Mouse (Mus musculus) heart, embryonic 13.5 days (tissue): Measurements from ENCODE around the gene Grap. TPM values are rescaled to one million over a fixed set of nuclear protein-coding genes. Genes with fewer than 3 reads are reported as not detected.
"Not testable (repeated sequence)": the region's sequence is repeated elsewhere in the genome, so short reads cannot be mapped to it uniquely, and the experiment has no call there.

ENCODE experiments used
- ATAC-seq: fragments of 200-750 bp; cut with Nextera tagmentation; 2 replicates; pipeline ENCODE4 v1.8.0; 2017; ENCODE audit warnings: moderate TSS enrichment; ENCODE audit not compliant: insufficient number of reproducible peaks, low FRiP score, low TSS enrichment; ENCODE audit errors: extremely low read depth
- H3K27ac ChIP-seq: fragments of 300-500 bp; sonication (generic); replicated peaks from 2 replicates; pipeline ENCODE4 v1.5.1; 2015; ENCODE audit warnings: moderate library complexity, mild to moderate bottlenecking, inconsistent platforms
- H3K27me3 ChIP-seq: fragments of 300-500 bp; sonication (generic); replicated peaks from 2 replicates; pipeline ENCODE4 v1.6.1; 2015; ENCODE audit warnings: mild to moderate bottlenecking, inconsistent platforms
- H3K36me3 ChIP-seq: fragments of 300-500 bp; sonication (generic); 2 replicates; pipeline ENCODE4 v1.6.1; 2015; ENCODE audit warnings: mild to moderate bottlenecking, inconsistent platforms
- H3K4me1 ChIP-seq: fragments of 300-500 bp; sonication (generic); 2 replicates; pipeline ENCODE4 v1.6.1; 2015; ENCODE audit warnings: inconsistent platforms
- H3K4me2 ChIP-seq: fragments of 300-500 bp; sonication (generic); 2 replicates; pipeline ENCODE4 v1.6.1; 2015; ENCODE audit warnings: inconsistent platforms, mild to moderate bottlenecking, moderate library complexity
- H3K4me3 ChIP-seq: fragments of 300-500 bp; sonication (generic); 2 replicates; pipeline ENCODE4 v1.5.1; 2015; ENCODE audit warnings: moderate library complexity, mild to moderate bottlenecking, inconsistent platforms
- H3K9ac ChIP-seq: fragments of 300-500 bp; sonication (generic); 2 replicates; pipeline ENCODE4 v1.6.1; 2015; ENCODE audit warnings: inconsistent platforms, mild to moderate bottlenecking, moderate library complexity
- H3K9me3 ChIP-seq: fragments of 300-500 bp; sonication (generic); 2 replicates; pipeline ENCODE4 v1.6.1; 2016; ENCODE audit warnings: inconsistent platforms
- WGBS: fragments of 180-500 bp; shearing (Covaris S2); methylation state at CpG from one replicate; pipeline ENCODE4 v1.1.7; 2015; ENCODE audit warnings: mixed read lengths; 5-methylcytosine and 5-hydroxymethylcytosine counted together
- polyA plus RNA-seq: library from polyadenylated mRNA; unstranded; fragments of >200 nt; fragmentation: Nextera tagmentation; extraction: Ambion mirVana; gene quantifications from 2 replicates; pipeline ENCODE4 v1.2.1, GENCODE M21; 2015

Gene Grap
- polyA plus RNA-seq, 1 experiment from 2014 or later = 11.2 TPM

DNA sequence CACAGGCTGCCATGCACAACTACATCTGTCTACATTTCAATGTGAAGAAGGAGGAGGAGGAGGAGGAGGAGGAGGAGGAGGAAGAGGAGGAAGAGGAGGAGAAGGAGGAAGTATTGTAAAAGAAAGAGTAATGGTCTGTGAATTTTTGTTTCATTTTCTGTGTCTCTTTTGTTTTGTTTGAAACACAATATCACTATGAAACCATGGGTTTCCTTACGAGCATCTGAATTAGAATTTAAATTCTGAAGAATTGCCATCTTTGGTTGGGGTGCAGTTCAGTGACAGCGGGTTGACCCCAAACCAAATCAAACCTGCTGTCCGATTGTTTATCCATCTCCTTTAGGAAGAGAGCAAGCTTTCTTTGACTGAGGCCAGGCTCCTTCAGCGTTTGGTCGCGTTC lies 33.7 kb upstream of the Grap start:
- Histone ChIP-seq H3K9me3 (no peaks in the 10 kb centered on the region), H3K4me1 (peaks cover 43% of the 10 kb centered on the region), H3K4me3 (peak overlapping the region; percentile 53), H3K9ac (peak overlapping the region; percentile 79; the same call in 1 of the 2 replicates), H3K4me2 (peak overlapping the region; percentile 82), H3K36me3 (no peaks in the 10 kb centered on the region), H3K27me3 (no peaks in the 10 kb centered on the region), H3K27ac (no peak overlapping the region)
- 11% methylated on average over 6 of the region's 6 CpGs for WGBS
- ATAC-seq = no peak

DNA sequence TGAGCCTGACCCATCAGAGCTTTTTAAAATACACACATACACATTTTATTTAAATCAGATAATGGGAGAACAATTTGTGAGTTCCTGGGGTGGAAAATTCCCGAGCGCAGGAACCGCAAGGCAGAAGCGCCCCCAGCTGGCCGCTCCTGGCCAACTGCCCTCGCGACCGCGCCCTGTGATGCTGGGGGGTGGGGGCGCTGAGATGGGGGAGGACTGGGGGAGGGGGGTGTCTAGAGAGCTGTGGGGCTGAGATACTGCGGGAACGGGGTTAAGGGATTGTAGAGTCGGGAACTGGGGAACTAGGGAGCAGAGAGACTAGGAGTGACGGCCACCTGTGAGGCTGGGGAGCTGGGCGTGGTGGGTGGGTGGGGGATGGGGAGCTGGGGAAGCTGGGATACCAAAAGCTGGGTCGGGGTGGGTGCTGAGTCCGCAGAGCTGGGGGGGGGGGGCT lies 33.2 kb upstream of the Grap start:
- no peaks in the 10 kb centered on the region for H3K36me3 ChIP-seq
- ATAC-seq = no peak
- peak overlapping the region; percentile 82 for H3K4me2 ChIP-seq
- no peaks in the 10 kb centered on the region for H3K9me3 ChIP-seq
- WGBS = under 1% methylated on average over 17 of the region's 17 CpGs
- no peaks in the 10 kb centered on the region for H3K27me3 ChIP-seq
- peak overlapping the region; percentile 53 for H3K4me3 ChIP-seq
- peaks cover 38% of the 10 kb centered on the region for H3K4me1 ChIP-seq
- peak overlapping the region; percentile 58; the same call in 1 of the 2 replicates for H3K27ac ChIP-seq
- peak overlapping the region; percentile 79 for H3K9ac ChIP-seq

DNA sequence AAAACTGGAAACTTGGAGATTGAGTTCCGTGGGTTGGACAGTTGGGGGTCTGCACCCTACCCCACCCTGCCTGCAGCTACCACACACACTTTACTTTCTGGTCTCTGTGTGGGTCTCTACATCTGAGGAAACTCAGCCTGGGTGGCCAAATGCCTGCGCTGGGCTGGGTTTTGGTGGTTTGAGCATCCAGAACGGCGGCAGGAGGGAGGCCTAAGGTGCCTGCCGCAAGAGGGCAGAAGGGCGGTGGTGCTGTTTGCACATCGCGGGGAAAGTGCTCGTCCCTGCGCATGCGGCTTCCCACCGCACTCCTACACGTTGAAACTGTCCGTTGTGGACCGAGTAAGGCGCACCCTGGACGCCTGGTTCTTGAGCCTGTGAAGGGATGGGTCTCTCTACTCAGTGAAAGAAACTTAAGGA lies 32.8 kb upstream of the Grap start:
- H3K4me3 ChIP-seq = peak overlapping the region; percentile 53
- H3K4me1 ChIP-seq = peaks cover 34% of the 10 kb centered on the region
- ATAC-seq = peak; percentile 29; the same call in 1 of the 2 replicates
- H3K27ac ChIP-seq = peak overlapping the region; percentile 58; the same call in 1 of the 2 replicates
- H3K36me3 ChIP-seq = no peaks in the 10 kb centered on the region
- peak overlapping the region; percentile 82 for H3K4me2 ChIP-seq
- H3K9ac ChIP-seq = peak overlapping the region; percentile 79
- H3K27me3 ChIP-seq = no peaks in the 10 kb centered on the region
- H3K9me3 ChIP-seq = no peaks in the 10 kb centered on the region
- WGBS = under 1% methylated on average over 17 of the region's 17 CpGs

DNA sequence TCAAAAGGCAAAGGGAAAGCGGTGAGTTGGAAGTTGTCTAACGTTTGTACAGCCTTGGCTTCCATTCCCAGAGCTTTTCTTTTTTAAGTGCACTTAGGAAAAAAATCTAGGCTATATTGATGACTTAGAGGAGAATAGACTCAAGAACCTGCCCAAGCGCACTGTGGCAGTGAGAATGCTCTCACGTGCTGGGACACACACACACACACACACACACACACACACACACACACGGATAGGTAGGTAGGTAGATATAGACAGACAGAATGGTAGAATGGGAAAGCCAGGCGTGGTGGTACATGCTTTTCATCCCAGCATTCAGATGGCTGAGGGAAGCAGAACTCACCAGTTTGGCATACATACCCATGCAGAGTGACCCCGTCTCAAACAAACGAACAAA lies 32.3 kb upstream of the Grap start:
- Histone ChIP-seq H3K27me3 (no peaks in the 10 kb centered on the region), H3K9me3 (no peaks in the 10 kb centered on the region), H3K36me3 (no peaks in the 10 kb centered on the region), H3K4me3 (peak overlapping the region; percentile 53), H3K27ac (0 out of 2 replicates have a peak overlapping the region, but pooled peaks have one; percentile 58), H3K4me1 (peaks cover 29% of the 10 kb centered on the region), H3K4me2 (peak overlapping the region; percentile 82), H3K9ac (peak overlapping the region; percentile 79)
- no peak for ATAC-seq
- WGBS = 54% methylated on average over 8 of the region's 8 CpGs

DNA sequence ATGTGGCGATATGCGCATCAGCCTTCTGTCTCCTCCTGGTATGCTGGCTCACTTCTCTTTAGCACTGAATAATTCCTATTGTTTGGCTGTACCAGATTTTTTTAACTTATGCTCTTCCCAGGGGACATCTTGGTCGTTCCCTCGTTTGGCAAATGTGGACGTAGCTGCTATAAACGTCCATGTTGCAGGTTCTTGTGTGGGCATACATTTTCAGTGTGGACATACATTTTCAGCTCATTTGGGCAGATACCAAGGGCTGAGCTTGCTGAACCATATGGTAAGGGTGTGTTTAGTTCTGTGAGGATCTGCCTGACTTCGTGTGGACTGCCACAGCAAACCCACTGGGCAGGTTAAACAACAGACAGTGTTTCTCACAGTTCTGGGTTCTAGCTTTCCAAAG lies 27.9 kb upstream of the Grap start:
- Histone ChIP-seq H3K4me3 (no peak overlapping the region), H3K4me2 (no peak overlapping the region), H3K9ac (no peak overlapping the region), H3K27me3 (no peaks in the 10 kb centered on the region), H3K36me3 (no peaks in the 10 kb centered on the region), H3K4me1 (peaks cover 6% of the 10 kb centered on the region; the same call in 1 of the 2 replicates), H3K9me3 (peaks cover 3% of the 10 kb centered on the region; the same call in 1 of the 2 replicates), H3K27ac (no peak overlapping the region)
- ATAC-seq = no peak
- 76% methylated on average over 7 of the region's 7 CpGs for WGBS

DNA sequence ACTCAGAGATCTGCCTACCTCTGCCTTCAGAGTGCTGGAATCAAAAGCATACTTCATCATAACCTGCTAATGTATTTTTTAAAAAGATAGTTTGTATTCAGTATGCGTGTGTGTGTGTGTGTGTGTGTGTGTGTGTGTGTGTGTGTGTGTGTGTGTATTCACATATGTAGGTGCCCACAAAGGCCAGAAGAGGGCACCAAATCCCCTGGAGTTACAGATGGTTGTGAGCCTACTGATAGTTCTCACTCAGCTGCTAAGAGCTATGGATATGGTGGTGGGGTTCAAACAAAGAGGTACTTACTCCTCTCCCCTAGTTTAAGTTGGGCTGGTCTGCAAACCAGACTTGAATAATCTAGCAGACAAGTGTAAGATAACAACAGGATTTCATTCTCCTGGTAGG lies 26.6 kb upstream of the Grap start:
- no peak overlapping the region for H3K27ac ChIP-seq
- ATAC-seq = no peak
- no peak overlapping the region for H3K4me3 ChIP-seq
- no peaks in the 10 kb centered on the region for H3K27me3 ChIP-seq
- H3K9me3 ChIP-seq = peaks cover 4% of the 10 kb centered on the region; the same call in 1 of the 2 replicates
- no peak overlapping the region for H3K9ac ChIP-seq
- WGBS = 88% methylated on average over 1 of the region's 1 CpGs
- no peaks in the 10 kb centered on the region for H3K4me1 ChIP-seq
- H3K36me3 ChIP-seq = no peaks in the 10 kb centered on the region
- no peak overlapping the region for H3K4me2 ChIP-seq

DNA sequence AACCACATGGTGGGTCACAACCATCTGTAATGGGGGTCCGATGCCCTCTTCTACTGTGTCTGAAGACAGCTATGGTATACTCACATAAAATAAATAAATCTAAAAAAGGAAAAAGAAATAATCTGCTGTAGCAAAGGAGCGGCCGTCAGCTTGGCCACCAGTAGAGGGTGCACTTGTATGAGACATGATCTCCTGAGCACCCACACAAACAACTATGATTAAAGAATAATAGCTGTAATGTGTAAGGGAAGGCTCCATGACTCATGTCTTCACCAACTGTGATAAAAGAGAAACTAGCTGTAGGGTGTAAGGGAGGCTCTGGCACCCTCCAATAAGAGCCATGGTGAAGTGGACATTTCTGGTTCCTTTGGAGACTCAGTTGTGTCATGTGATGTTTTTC lies 23.4 kb upstream of the Grap start:
- Histone ChIP-seq H3K9me3 (peaks cover 4% of the 10 kb centered on the region; the same call in 1 of the 2 replicates), H3K4me2 (no peak overlapping the region), H3K4me3 (no peak overlapping the region), H3K27ac (no peak overlapping the region), H3K27me3 (no peaks in the 10 kb centered on the region), H3K4me1 (no peaks in the 10 kb centered on the region), H3K9ac (no peak overlapping the region), H3K36me3 (no peaks in the 10 kb centered on the region)
- 35% methylated on average over 3 of the region's 3 CpGs for WGBS
- ATAC-seq = no peak

DNA sequence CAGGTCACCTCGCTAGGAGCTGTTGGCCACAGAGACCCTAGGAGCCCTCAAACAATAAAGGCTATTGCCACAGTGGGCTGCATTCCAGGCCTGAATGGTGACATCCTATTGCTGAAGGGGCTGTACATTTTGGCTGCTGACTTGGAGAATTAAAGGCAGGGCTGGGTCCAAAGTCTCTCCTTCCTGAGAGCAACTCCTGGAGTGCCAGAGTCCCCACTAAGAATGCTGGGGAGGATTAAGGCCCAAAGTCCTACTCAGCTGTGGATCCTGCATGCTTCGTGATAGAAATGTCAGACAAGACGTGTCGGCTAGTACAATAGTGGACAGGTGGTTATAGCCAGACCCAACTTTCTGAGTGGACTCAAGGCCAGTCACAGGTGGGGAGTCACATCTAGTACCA lies 16.8 kb upstream of the Grap start:
- not testable (repeated sequence) for H3K4me2 ChIP-seq, H3K9ac ChIP-seq, H3K36me3 ChIP-seq, H3K4me3 ChIP-seq, H3K27ac ChIP-seq, H3K4me1 ChIP-seq, H3K9me3 ChIP-seq, H3K27me3 ChIP-seq, ATAC-seq
- WGBS = 86% methylated on average over 3 of the region's 4 CpGs

DNA sequence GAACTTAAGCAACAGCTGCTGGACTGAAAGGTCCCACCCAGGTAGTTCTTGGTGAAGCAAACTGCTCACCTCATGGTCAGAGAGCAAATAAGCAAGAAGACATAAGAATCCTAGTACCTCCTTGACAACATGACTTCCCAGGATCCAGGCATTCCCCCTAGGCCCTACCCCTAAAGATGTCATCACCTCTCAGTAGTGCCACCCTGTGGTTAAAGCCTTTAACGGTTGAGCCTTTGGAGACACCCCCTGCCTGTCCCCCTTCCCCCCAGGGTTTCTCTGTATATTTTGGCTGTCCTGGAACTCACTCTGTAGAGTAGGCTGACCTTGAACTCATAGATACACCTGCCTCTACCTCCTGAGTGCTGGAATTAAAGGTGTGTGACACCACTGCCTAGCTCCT lies 15.7 kb upstream of the Grap start:
- Histone ChIP-seq H3K4me3 (no peak overlapping the region), H3K4me1 (no peaks in the 10 kb centered on the region; the same call in 1 of the 2 replicates), H3K36me3 (no peaks in the 10 kb centered on the region), H3K9me3 (no peaks in the 10 kb centered on the region), H3K9ac (no peak overlapping the region), H3K27ac (no peak overlapping the region), H3K4me2 (no peak overlapping the region), H3K27me3 (0 out of 2 replicates have a peak, but pooled peaks cover 4% of the 10 kb centered on the region)
- no peak for ATAC-seq
- 34% methylated on average over 1 of the region's 1 CpGs for WGBS

DNA sequence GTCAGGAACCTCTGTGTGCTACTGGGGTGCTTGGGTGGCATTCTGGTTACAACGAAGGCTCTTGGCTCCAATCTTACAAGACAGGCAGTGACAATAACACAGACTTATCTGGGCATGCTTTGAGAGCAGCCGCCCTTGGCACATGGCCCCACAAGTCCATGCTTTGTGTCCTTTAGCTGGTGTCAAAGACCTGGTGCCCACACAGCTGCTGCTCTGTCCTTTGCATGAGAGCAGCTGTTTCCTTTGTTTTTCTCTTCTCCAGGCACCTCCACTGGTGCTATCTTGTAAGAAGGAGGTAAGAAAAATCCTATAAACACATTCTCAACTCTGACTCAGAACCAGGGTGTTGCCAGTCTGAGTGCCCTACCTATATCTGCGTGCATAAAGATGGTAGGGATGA lies 15.2 kb upstream of the Grap start:
- Histone ChIP-seq H3K4me3 (no peak overlapping the region), H3K9ac (no peak overlapping the region), H3K4me2 (no peak overlapping the region), H3K27me3 (0 out of 2 replicates have a peak, but pooled peaks cover 4% of the 10 kb centered on the region), H3K9me3 (no peaks in the 10 kb centered on the region), H3K36me3 (no peaks in the 10 kb centered on the region), H3K27ac (no peak overlapping the region), H3K4me1 (no peaks in the 10 kb centered on the region; the same call in 1 of the 2 replicates)
- no peak for ATAC-seq
- WGBS = 78% methylated on average over 3 of the region's 3 CpGs

DNA sequence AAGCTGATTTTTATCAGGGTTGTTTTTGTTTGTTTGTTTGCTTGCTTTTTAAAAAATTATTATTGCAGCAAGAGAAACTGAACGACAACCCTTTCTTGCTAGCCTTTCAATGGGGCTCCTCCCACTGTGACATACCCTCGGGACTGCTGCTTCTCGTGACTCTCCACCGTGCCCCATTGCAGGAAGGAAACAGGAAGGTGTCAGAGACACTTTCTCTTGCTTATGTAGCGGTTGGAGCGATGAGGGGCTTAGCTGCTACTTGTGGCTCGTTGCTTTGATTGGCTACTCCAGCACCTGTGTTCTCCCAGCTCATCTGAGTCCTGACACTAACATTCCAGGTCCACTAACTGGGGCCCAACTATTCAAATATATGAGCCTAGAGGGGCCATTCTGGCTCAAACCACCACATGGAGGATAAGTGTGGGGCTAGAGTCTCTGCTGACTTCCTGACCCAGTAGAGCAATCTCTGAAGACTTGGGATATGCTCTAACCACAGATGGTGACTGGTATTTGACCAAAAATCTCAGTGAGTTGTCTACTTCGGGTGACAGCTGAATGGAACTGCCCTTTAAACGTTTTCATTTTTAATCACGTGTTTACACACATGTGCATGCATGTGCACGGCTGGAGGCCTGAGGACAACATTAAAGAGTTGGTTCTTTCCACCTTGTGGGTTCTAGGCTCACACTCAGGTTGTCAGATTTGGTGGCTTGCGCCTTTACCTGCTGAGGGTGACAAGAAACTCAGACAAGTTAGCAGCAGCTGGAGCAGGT lies 14.1 kb upstream of the Grap start:
- no peak overlapping the region for H3K27ac ChIP-seq

More for the DNA sequence above, 14.1 kb upstream of the Grap start:
- H3K9ac ChIP-seq = no peak overlapping the region
- H3K4me2 ChIP-seq = no peak overlapping the region
- H3K27me3 ChIP-seq = 0 out of 2 replicates have a peak, but pooled peaks cover 4% of the 10 kb centered on the region
- H3K36me3 ChIP-seq = no peaks in the 10 kb centered on the region
- no peak overlapping the region for H3K4me3 ChIP-seq
- ATAC-seq = no peak
- WGBS = 60% methylated on average over 12 of the region's 12 CpGs
- no peaks in the 10 kb centered on the region for H3K9me3 ChIP-seq
- H3K4me1 ChIP-seq = no peaks in the 10 kb centered on the region; the same call in 1 of the 2 replicates
